Comparison of ENCODE assay signal across 8 mouse cellular contexts in genomic region chr8:70212112-70213055, GRCm38 (mm10). TPM values are rescaled to one million over a fixed set of nuclear protein-coding genes. Genes with fewer than 3 reads are reported as not detected.
DNase-seq lines count a peak whose midpoint lies in the region; ATAC-seq and TF ChIP-seq lines count a peak whose summit lies in the region.

Gene Slc25a42, minus strand, starts transcription at chr8:70212305.

- under 1% methylated on average over 66 of the region's 66 CpGs for WGBS in cerebellum, adult 2 months
- WGBS in forebrain, postnatal 0 days = 1% methylated on average over 65 of the region's 66 CpGs
- WGBS in lung, embryonic 15.5 days = under 1% methylated on average over 66 of the region's 66 CpGs

- TF ChIP-seq EP300 in MEL (IDR thresholded peaks at IDR 0.05; ENCODE audit: low read depth in 1 of 2, low read length in 2 of 2) = no peak

- TF ChIP-seq CTCF in MEL (IDR thresholded peaks at IDR 0.05 in 2 of 3, conservative IDR thresholded peaks at IDR 0.05 in 1 of 3; ENCODE audit: control insufficient read depth in 1 of 3, insufficient read depth in 1 of 3, low read depth in 2 of 3, low read length in 3 of 3, poor library complexity in 1 of 3, severe bottlenecking in 1 of 3) = no peak
- TF ChIP-seq CTCF in cerebellum, adult 2 months (IDR thresholded peaks at IDR 0.05; ENCODE audit: borderline replicate concordance, insufficient read depth, low read depth, low read length) = no peak
- TF ChIP-seq CTCF in forebrain, postnatal 0 days (IDR thresholded peaks at IDR 0.05; ENCODE audit: low read depth) = 0 out of 2 replicates have a peak, but pooled peaks have one; percentile 12

- peak; percentile 80 to 92 for TF ChIP-seq POLR2A in MEL (IDR thresholded peaks at IDR 0.05; ENCODE audit: control insufficient read depth in 1 of 2, insufficient read depth in 1 of 2, low read depth in 1 of 2, low read length in 2 of 2, poor library complexity in 1 of 2)
- TF ChIP-seq POLR2A in cerebellum, adult 2 months (IDR thresholded peaks at IDR 0.05; ENCODE audit: borderline replicate concordance, insufficient read depth, low read length) = peak; percentile 89

- H3K4me2 ChIP-seq in forebrain, postnatal 0 days (ENCODE audit: low read depth) = peak within 1 kb of the TSS; percentile 86
- H3K4me2 ChIP-seq in lung, embryonic 15.5 days = peak within 1 kb of the TSS; percentile 99

- peak; percentile 97 for ATAC-seq in forebrain, postnatal 0 days
- peak; percentile 98 for ATAC-seq in lung, embryonic 15.5 days (ENCODE audit: borderline replicate concordance, extremely low read depth, low FRiP score, low TSS enrichment)

- H3K79me2 ChIP-seq in MEL (ENCODE audit: control insufficient read depth, insufficient read depth, low read length, poor library complexity) = peaks cover 23% of the 10 kb centered on the region

- H3K36me3 ChIP-seq in MEL (ENCODE audit: control insufficient read depth in 1 of 2, insufficient read depth in 2 of 2, low read length in 2 of 2) = peaks cover 0 to 30% of the 10 kb centered on the region in 2 experiments; a peak in 2 of 4 replicates
- no peaks in the 10 kb centered on the region for H3K36me3 ChIP-seq in forebrain, postnatal 0 days (ENCODE audit: insufficient read depth)
- H3K36me3 ChIP-seq in lung, embryonic 15.5 days = no peaks in the 10 kb centered on the region

- H3K4me3 ChIP-seq in MEL (ENCODE audit: control insufficient read depth in 1 of 2, insufficient read depth in 1 of 2, low read depth in 2 of 2, low read length in 2 of 2) = peak within 1 kb of the TSS; percentile 83 to 86
- peak within 1 kb of the TSS; percentile 70 for H3K4me3 ChIP-seq in cerebellum, adult 2 months (replicated peaks; ENCODE audit: insufficient read depth, low read depth, low read length)
- H3K4me3 ChIP-seq in forebrain, postnatal 0 days (ENCODE audit: low read depth, low read length) = peak within 1 kb of the TSS; percentile 74
- H3K4me3 ChIP-seq in lung, embryonic 15.5 days = peak within 1 kb of the TSS; percentile 68

- TF ChIP-seq RAD21 in MEL (IDR thresholded peaks at IDR 0.05; ENCODE audit: low read depth, low read length) = no peak

- no peaks in the 10 kb centered on the region for H3K27me3 ChIP-seq in MEL (ENCODE audit: control insufficient read depth in 1 of 2, insufficient read depth in 2 of 2, low read length in 2 of 2)
- H3K27me3 ChIP-seq in cerebellum, adult 2 months (ENCODE audit: control insufficient read depth, insufficient read depth, low read length) = no peaks in the 10 kb centered on the region
- H3K27me3 ChIP-seq in forebrain, postnatal 0 days (ENCODE audit: insufficient read depth, low read length) = no peaks in the 10 kb centered on the region
- H3K27me3 ChIP-seq in lung, embryonic 15.5 days = no peaks in the 10 kb centered on the region

- H3K9me3 ChIP-seq in MEL (replicated peaks; ENCODE audit: insufficient read depth, low read length) = no peaks in the 10 kb centered on the region
- H3K9me3 ChIP-seq in forebrain, postnatal 0 days (ENCODE audit: low read length) = no peaks in the 10 kb centered on the region
- H3K9me3 ChIP-seq in lung, embryonic 15.5 days = no peaks in the 10 kb centered on the region

- H3K27ac ChIP-seq in MEL (ENCODE audit: control insufficient read depth, low read depth, low read length) = peak within 1 kb of the TSS; percentile 88
- H3K27ac ChIP-seq in cerebellum, adult 2 months (ENCODE audit: insufficient read depth, low read length) = peak within 1 kb of the TSS; percentile 40
- peak within 1 kb of the TSS; percentile 74 for H3K27ac ChIP-seq in forebrain, postnatal 0 days (ENCODE audit: low read depth, low read length)
- H3K27ac ChIP-seq in lung, embryonic 15.5 days = peak within 1 kb of the TSS; percentile 38

- peak; percentile 100 for DNase-seq in MEL (ENCODE audit: low read depth, low spot score)
- peak; percentile 98 to 100 for DNase-seq in cerebellum, adult 2 months
- DNase-seq in forebrain, postnatal 0 days = peak; percentile 100
- DNase-seq in heart, postnatal 4 days = peak; percentile 97
- DNase-seq in layer of hippocampus, adult 8-10 months (ENCODE audit: low spot score in 2 of 2) = peak; percentile 99 to 100
- peak; percentile 100 for DNase-seq in ovary, adult 18-20 months (ENCODE audit: low spot score)
- peak; percentile 99 for DNase-seq in thymus, postnatal 0 days (ENCODE audit: low spot score)

- peaks cover 11 to 39% of the 10 kb centered on the region in 2 experiments for H3K4me1 ChIP-seq in MEL (ENCODE audit: control insufficient read depth in 1 of 2, insufficient read depth in 2 of 2, low read length in 2 of 2)
- H3K4me1 ChIP-seq in cerebellum, adult 2 months (ENCODE audit: control insufficient read depth, insufficient read depth, low read length) = peaks cover 9% of the 10 kb centered on the region
- 0 out of 2 replicates have a peak, but pooled peaks cover 4% of the 10 kb centered on the region for H3K4me1 ChIP-seq in forebrain, postnatal 0 days (ENCODE audit: insufficient read depth)
- H3K4me1 ChIP-seq in lung, embryonic 15.5 days = peaks cover 16% of the 10 kb centered on the region

- H3K9ac ChIP-seq in MEL (ENCODE audit: control insufficient read depth, low read depth, low read length, poor library complexity, severe bottlenecking) = peak within 1 kb of the TSS; percentile 80
- peak within 1 kb of the TSS; percentile 70 for H3K9ac ChIP-seq in forebrain, postnatal 0 days
- peak within 1 kb of the TSS; percentile 66 for H3K9ac ChIP-seq in lung, embryonic 15.5 days

TF ChIP-seq in MEL, 35 proteins besides CTCF, POLR2A, EP300 and RAD21 (continues in another document):
- TF ChIP-seq RCOR1 (IDR thresholded peaks at IDR 0.05; ENCODE audit: low read depth, low read length) (no peak), SMC3 (IDR thresholded peaks at IDR 0.05; ENCODE audit: low read depth, low read length) (no peak), MYC (IDR thresholded peaks at IDR 0.05; ENCODE audit: low read depth, low read length) (no peak), ETS1 (IDR thresholded peaks at IDR 0.05; ENCODE audit: low read depth, low read length) (peak; percentile 49; the same call in 1 of the 2 replicates), ELF1 (IDR thresholded peaks at IDR 0.05; ENCODE audit: low read depth, low read length) (peak; percentile 66), KAT2A (conservative IDR thresholded peaks at IDR 0.05; ENCODE audit: low read depth, low read length) (no peak; the same call in 1 of the 2 replicates), POLR2AphosphoS5 (IDR thresholded peaks at IDR 0.05; ENCODE audit: borderline replicate concordance, low read depth, low read length) (no peak), ZMIZ1 (IDR thresholded peaks at IDR 0.05; ENCODE audit: low read depth, low read length) (peak; percentile 83), HCFC1 (IDR thresholded peaks at IDR 0.05; ENCODE audit: low read depth, low read length) (peak; percentile 60), UBTF (IDR thresholded peaks at IDR 0.05; ENCODE audit: borderline replicate concordance, insufficient read depth, low read depth, low read length) (0 out of 2 replicates have a peak, but pooled peaks have one; percentile 84), GABPA (IDR thresholded peaks at IDR 0.05; ENCODE audit: low read depth, low read length) (no peak), JUND (IDR thresholded peaks at IDR 0.05; ENCODE audit: low read depth, low read length) (no peak), MEF2A (IDR thresholded peaks at IDR 0.05; ENCODE audit: extremely low read depth, insufficient replicate concordance, low read depth, low read length, poor library complexity, severe bottlenecking) (no peak), MYB (IDR thresholded peaks at IDR 0.05; ENCODE audit: low read depth, low read length) (no peak), MXI1 (IDR thresholded peaks at IDR 0.05; ENCODE audit: low read depth, low read length) (peak; percentile 76; the same call in 1 of the 2 replicates), USF2 (IDR thresholded peaks at IDR 0.05; ENCODE audit: borderline replicate concordance in 1 of 2, insufficient read depth in 1 of 2, low read depth in 1 of 2, low read length in 2 of 2) (no peak), POLR2AphosphoS2 (IDR thresholded peaks at IDR 0.05; ENCODE audit: low read length) (peak; percentile 72; the same call in 1 of the 2 replicates), TBP (IDR thresholded peaks at IDR 0.05; ENCODE audit: low read depth, low read length) (peak; percentile 79; the same call in 1 of the 2 replicates), ZC3H11A (IDR thresholded peaks at IDR 0.05; ENCODE audit: low read depth, low read length) (no peak), NRF1 (IDR thresholded peaks at IDR 0.05; ENCODE audit: insufficient read depth, low read depth, low read length, poor library complexity, severe bottlenecking) (peak; percentile 64), MAFK (IDR thresholded peaks at IDR 0.05; ENCODE audit: borderline replicate concordance, low read depth, low read length) (no peak), CHD1 (IDR thresholded peaks at IDR 0.05; ENCODE audit: low read depth, low read length) (no peak), SIN3A (IDR thresholded peaks at IDR 0.05; ENCODE audit: low read length) (peak; percentile 89), TAL1 (IDR thresholded peaks at IDR 0.05; ENCODE audit: low read length) (no peak), GATA1 (IDR thresholded peaks at IDR 0.05; ENCODE audit: low read depth, low read length) (no peak), ZKSCAN1 (IDR thresholded peaks at IDR 0.05; ENCODE audit: low read depth, low read length) (no peak), NELFE (IDR thresholded peaks at IDR 0.05; ENCODE audit: low read depth, low read length) (peak; percentile 75), CHD2 (IDR thresholded peaks at IDR 0.05; ENCODE audit: low read length) (peak; percentile 70), ZNF384 (IDR thresholded peaks at IDR 0.05; ENCODE audit: low read depth, low read length) (no peak), USF1 (IDR thresholded peaks at IDR 0.05; ENCODE audit: low read depth, low read length) (0 out of 2 replicates have a peak, but pooled peaks have one; percentile 5), MAZ (IDR thresholded peaks at IDR 0.05; ENCODE audit: low read depth, low read length) (peak; percentile 90; the same call in 1 of the 2 replicates)

RNA-seq across cellular contexts. Expression of gene Slc25a42, which starts in this region (rescaled TPM):
- total RNA-seq in MEL (2012; rRNA removed) = 4.4 and 5.2 TPM in 2 replicates
- polyA plus RNA-seq in MEL (2012; ENCODE audit: insufficient read depth in 1 of 2, insufficient read length in 2 of 2, low read depth in 1 of 2, low replicate concordance in 2 of 2, missing spikeins in 1 of 2) = 10 to 100 TPM in 1 of 2 experiments, not detected in 1; 12.1 TPM
- 45.5 and 46.3 TPM in 2 replicates for polyA plus RNA-seq in cerebellum, adult 2 months (2012; rRNA removed)
- 11.7 and 12.0 TPM in 2 replicates for total RNA-seq in forebrain, postnatal 0 days (2014; rRNA removed)
- 4.6 and 6.2 TPM in 2 replicates for polyA plus RNA-seq in forebrain, postnatal 0 days (2015; fragmentation: Nextera tagmentation; extraction: Ambion mirVana)
- 10 to 100 TPM; 25.9 to 28.0 TPM for total RNA-seq in heart, postnatal 4 days (2021)
- 10 to 100 TPM; 32.9 to 55.2 (median 45.8) TPM for total RNA-seq in layer of hippocampus, adult 8-10 months (2022)
- 3.9 and 4.4 TPM in 2 replicates for polyA plus RNA-seq in lung, embryonic 15.5 days (2015; fragmentation: Nextera tagmentation; extraction: Ambion mirVana)
- 6.2 and 9.0 TPM in 2 replicates for polyA plus RNA-seq in thymus, postnatal 0 days (2015; fragmentation: Nextera tagmentation; extraction: Ambion mirVana)

Comparison
In these comparisons a context has a peak if more than half of its experiments do, and no peak if none do; other contexts are left out.
1. Peak in every context shown above with its lines: DNase-seq, ATAC-seq, H3K4me3 ChIP-seq and H3K27ac ChIP-seq.
2. H3K27ac ChIP-seq: peak in every context shown above with its lines; median percentile 88 in MEL; 74 in forebrain, postnatal 0 days; 40 in cerebellum, adult 2 months; 38 in lung, embryonic 15.5 days.